Mouse (Mus musculus): ENCODE data around the gene Rsbn1l. TPM values are rescaled to one million over a fixed set of nuclear protein-coding genes. Genes with fewer than 3 reads are reported as not detected.

Gene Rsbn1l
- polyA plus RNA-seq, 1 experiment, result 2.4 TPM

GRCm38 (mm10) chr5:20940040-20940571 is 16.1 kb downstream of the Rsbn1l start:
- H3K4me1 ChIP-seq (ENCODE audit: control insufficient read depth, insufficient read depth, low read length), result no peaks in the 10 kb centered on the region
- H3K4me3 ChIP-seq (ENCODE audit: control insufficient read depth, low read depth, low read length), result no peak overlapping the region
- TF ChIP-seq CTCF (IDR thresholded peaks at IDR 0.05; ENCODE audit: control insufficient read depth, insufficient read depth, insufficient replicate concordance, low read depth, low read length) (no peak), POLR2A (IDR thresholded peaks at IDR 0.05; ENCODE audit: control insufficient read depth, low read depth, low read length) (no peak)
- no peaks in the 10 kb centered on the region for H3K36me3 ChIP-seq (ENCODE audit: control insufficient read depth, insufficient read depth, low read length)
- no peak overlapping the region for H3K27ac ChIP-seq (ENCODE audit: control insufficient read depth, insufficient read depth, low read depth, low read length)
- H3K27me3 ChIP-seq (ENCODE audit: control insufficient read depth, insufficient read depth, low read length), result no peaks in the 10 kb centered on the region

GRCm38 (mm10) chr5:20938523-20938922 is 17.7 kb downstream of the Rsbn1l start:
- Histone ChIP-seq H3K27me3 (ENCODE audit: control insufficient read depth, insufficient read depth, low read length) (no peaks in the 10 kb centered on the region), H3K27ac (ENCODE audit: control insufficient read depth, insufficient read depth, low read depth, low read length) (no peak overlapping the region), H3K4me3 (ENCODE audit: control insufficient read depth, low read depth, low read length) (no peak overlapping the region), H3K4me1 (ENCODE audit: control insufficient read depth, insufficient read depth, low read length) (no peaks in the 10 kb centered on the region), H3K36me3 (ENCODE audit: control insufficient read depth, insufficient read depth, low read length) (no peaks in the 10 kb centered on the region)
- TF ChIP-seq CTCF (IDR thresholded peaks at IDR 0.05; ENCODE audit: control insufficient read depth, insufficient read depth, insufficient replicate concordance, low read depth, low read length), result no peak
- TF ChIP-seq POLR2A (IDR thresholded peaks at IDR 0.05; ENCODE audit: control insufficient read depth, low read depth, low read length), result no peak

GRCm38 (mm10) chr5:20935934-20936333 is 20.3 kb downstream of the Rsbn1l start:
- TF ChIP-seq CTCF (IDR thresholded peaks at IDR 0.05; ENCODE audit: control insufficient read depth, insufficient read depth, insufficient replicate concordance, low read depth, low read length), result no peak
- no peak for TF ChIP-seq POLR2A (IDR thresholded peaks at IDR 0.05; ENCODE audit: control insufficient read depth, low read depth, low read length)
- H3K36me3 ChIP-seq (ENCODE audit: control insufficient read depth, insufficient read depth, low read length), result no peaks in the 10 kb centered on the region
- no peak overlapping the region for H3K4me3 ChIP-seq (ENCODE audit: control insufficient read depth, low read depth, low read length)
- H3K4me1 ChIP-seq (ENCODE audit: control insufficient read depth, insufficient read depth, low read length), result no peaks in the 10 kb centered on the region
- no peaks in the 10 kb centered on the region for H3K27me3 ChIP-seq (ENCODE audit: control insufficient read depth, insufficient read depth, low read length)
- H3K27ac ChIP-seq (ENCODE audit: control insufficient read depth, insufficient read depth, low read depth, low read length), result no peak overlapping the region

GRCm38 (mm10) chr5:20932585-20932984 is 23.6 kb downstream of the Rsbn1l start:
- H3K4me1 ChIP-seq (ENCODE audit: control insufficient read depth, insufficient read depth, low read length), result no peaks in the 10 kb centered on the region
- no peaks in the 10 kb centered on the region for H3K27me3 ChIP-seq (ENCODE audit: control insufficient read depth, insufficient read depth, low read length)
- H3K4me3 ChIP-seq (ENCODE audit: control insufficient read depth, low read depth, low read length), result no peak overlapping the region
- TF ChIP-seq POLR2A (IDR thresholded peaks at IDR 0.05; ENCODE audit: control insufficient read depth, low read depth, low read length) (no peak), CTCF (IDR thresholded peaks at IDR 0.05; ENCODE audit: control insufficient read depth, insufficient read depth, insufficient replicate concordance, low read depth, low read length) (no peak)
- H3K27ac ChIP-seq (ENCODE audit: control insufficient read depth, insufficient read depth, low read depth, low read length), result no peak overlapping the region
- H3K36me3 ChIP-seq (ENCODE audit: control insufficient read depth, insufficient read depth, low read length), result no peaks in the 10 kb centered on the region

- Histone ChIP-seq H3K4me3 (ENCODE audit: control insufficient read depth, low read depth, low read length) (no peak overlapping the region), H3K4me1 (ENCODE audit: control insufficient read depth, insufficient read depth, low read length) (no peaks in the 10 kb centered on the region), H3K27ac (ENCODE audit: control insufficient read depth, insufficient read depth, low read depth, low read length) (no peak overlapping the region), H3K36me3 (ENCODE audit: control insufficient read depth, insufficient read depth, low read length) (no peaks in the 10 kb centered on the region), H3K27me3 (ENCODE audit: control insufficient read depth, insufficient read depth, low read length) (no peaks in the 10 kb centered on the region)
- TF ChIP-seq POLR2A (IDR thresholded peaks at IDR 0.05; ENCODE audit: control insufficient read depth, low read depth, low read length), result no peak
- TF ChIP-seq CTCF (IDR thresholded peaks at IDR 0.05; ENCODE audit: control insufficient read depth, insufficient read depth, insufficient replicate concordance, low read depth, low read length), result no peak
Observed at GRCm38 (mm10) chr5:20931300-20931699, 24.9 kb downstream of the Rsbn1l start.

GRCm38 (mm10) chr5:20930430-20930829 is 25.8 kb downstream of the Rsbn1l start:
- H3K36me3 ChIP-seq (ENCODE audit: control insufficient read depth, insufficient read depth, low read length), result no peaks in the 10 kb centered on the region
- H3K4me1 ChIP-seq (ENCODE audit: control insufficient read depth, insufficient read depth, low read length), result no peaks in the 10 kb centered on the region
- TF ChIP-seq POLR2A (IDR thresholded peaks at IDR 0.05; ENCODE audit: control insufficient read depth, low read depth, low read length) (no peak), CTCF (IDR thresholded peaks at IDR 0.05; ENCODE audit: control insufficient read depth, insufficient read depth, insufficient replicate concordance, low read depth, low read length) (no peak)
- H3K27me3 ChIP-seq (ENCODE audit: control insufficient read depth, insufficient read depth, low read length), result no peaks in the 10 kb centered on the region
- no peak overlapping the region for H3K27ac ChIP-seq (ENCODE audit: control insufficient read depth, insufficient read depth, low read depth, low read length)
- no peak overlapping the region for H3K4me3 ChIP-seq (ENCODE audit: control insufficient read depth, low read depth, low read length)

GRCm38 (mm10) chr5:20929669-20930151 is 26.5 kb downstream of the Rsbn1l start:
- Histone ChIP-seq H3K36me3 (ENCODE audit: control insufficient read depth, insufficient read depth, low read length) (no peaks in the 10 kb centered on the region), H3K27me3 (ENCODE audit: control insufficient read depth, insufficient read depth, low read length) (no peaks in the 10 kb centered on the region), H3K4me3 (ENCODE audit: control insufficient read depth, low read depth, low read length) (no peak overlapping the region), H3K27ac (ENCODE audit: control insufficient read depth, insufficient read depth, low read depth, low read length) (no peak overlapping the region), H3K4me1 (ENCODE audit: control insufficient read depth, insufficient read depth, low read length) (no peaks in the 10 kb centered on the region)
- no peak for TF ChIP-seq CTCF (IDR thresholded peaks at IDR 0.05; ENCODE audit: control insufficient read depth, insufficient read depth, insufficient replicate concordance, low read depth, low read length)
- no peak for TF ChIP-seq POLR2A (IDR thresholded peaks at IDR 0.05; ENCODE audit: control insufficient read depth, low read depth, low read length)
